Mouse (Mus musculus): Measurements from ENCODE around the gene Lilrb4a.
"Not testable (repeated sequence)": the region's sequence is repeated elsewhere in the genome, so short reads cannot be mapped to it uniquely, and the experiment has no call there.

The Lilrb4a gene

DNA sequence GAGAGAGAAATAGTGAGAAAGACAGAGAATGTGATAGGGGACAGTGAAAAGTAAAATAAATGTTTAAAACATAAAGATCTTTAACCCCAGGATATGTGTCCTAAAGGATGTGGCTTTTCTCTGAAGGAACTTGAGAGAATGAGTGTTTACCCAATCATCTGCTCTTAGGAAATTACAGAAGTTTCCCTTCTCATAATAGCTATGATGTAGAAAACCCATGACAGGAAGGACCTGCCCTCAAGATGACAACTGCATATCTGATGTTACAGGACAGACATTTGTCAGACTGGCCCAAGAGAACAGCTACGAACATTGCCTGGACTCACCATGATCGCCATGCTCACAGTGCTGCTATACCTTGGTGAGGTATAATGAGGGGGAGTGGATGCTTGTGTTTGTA lies at the start of gene Lilrb4a:
Lilrb4a (plus strand) TSS at position 266 of the 400 bp plus-strand sequence.
- not testable (repeated sequence) for DNase-seq (ENCODE audit: low read depth, low spot score)

DNA sequence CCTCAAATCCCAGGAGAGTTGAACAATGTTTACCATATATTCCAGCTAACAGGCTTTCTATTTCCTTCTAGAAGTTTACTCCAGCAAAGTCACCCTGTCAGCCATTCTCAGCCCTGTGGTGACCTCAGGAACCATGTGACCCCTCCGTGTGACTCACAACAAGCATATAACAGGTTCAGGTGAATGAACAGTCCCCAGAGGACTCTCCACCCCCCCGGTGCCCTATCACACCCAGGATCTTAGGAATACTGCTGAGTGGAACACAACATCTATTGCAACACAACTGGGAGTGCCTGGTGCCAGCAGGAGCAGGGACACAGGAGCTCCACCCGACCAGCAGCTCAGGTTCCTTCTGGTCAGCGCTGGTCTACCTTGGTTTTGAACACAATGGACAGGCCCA lies 39.1 kb upstream of the Lilrb4a start:
- no peak for DNase-seq (ENCODE audit: low read depth, low spot score)

DNA sequence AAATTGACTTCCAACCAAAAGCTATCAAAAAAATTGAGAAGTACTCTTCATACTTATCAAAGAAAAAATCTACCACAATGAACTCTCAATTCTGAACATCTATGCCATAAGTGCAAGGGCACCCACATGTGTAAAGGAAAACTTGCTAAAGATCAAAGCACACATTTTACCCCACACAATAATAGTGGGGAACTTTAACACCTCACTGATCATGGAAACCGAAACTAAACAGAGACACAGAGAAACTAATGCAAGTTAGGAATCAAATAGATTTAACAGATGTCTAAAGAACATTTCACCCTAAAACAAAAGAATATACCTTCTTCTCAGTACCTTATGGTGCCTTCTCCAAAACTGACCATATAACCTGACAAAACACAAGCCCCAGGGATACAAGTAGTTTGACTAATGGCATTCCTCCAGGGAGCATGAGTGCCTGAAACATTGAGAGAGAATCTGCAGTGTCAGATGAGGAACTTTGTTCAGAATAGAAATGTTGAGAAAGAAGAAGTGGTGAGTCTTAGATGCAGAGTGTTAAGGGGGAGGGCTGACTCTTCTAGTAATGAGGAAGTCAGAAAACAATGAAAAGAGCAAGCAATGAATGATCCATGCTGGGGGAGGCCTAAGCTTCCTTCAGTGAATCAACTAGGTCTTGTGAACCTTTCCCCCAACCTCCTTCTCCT lies 37.0 kb upstream of the Lilrb4a start:
- no peak for DNase-seq (ENCODE audit: low read depth, low spot score)

DNA sequence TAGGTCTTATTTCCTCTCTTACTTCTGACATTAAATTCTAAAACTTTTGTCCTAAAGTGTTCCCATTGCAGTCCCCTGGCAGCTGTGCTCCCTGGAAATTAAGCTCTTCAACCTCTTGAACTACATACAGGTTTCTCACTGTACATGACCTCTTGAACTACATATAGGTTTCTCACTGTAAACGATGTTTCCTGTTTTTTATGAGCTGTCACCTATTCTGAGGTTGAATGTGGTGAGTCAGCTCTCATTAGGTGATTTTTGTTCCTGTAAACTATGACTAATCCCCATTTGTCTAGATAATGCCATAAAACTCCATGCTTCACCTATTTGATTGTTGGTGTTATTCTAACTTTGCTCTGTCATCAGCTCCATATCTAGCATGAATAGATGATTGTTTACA lies 36.4 kb upstream of the Lilrb4a start:
- no peak for DNase-seq (ENCODE audit: low read depth, low spot score)

DNA sequence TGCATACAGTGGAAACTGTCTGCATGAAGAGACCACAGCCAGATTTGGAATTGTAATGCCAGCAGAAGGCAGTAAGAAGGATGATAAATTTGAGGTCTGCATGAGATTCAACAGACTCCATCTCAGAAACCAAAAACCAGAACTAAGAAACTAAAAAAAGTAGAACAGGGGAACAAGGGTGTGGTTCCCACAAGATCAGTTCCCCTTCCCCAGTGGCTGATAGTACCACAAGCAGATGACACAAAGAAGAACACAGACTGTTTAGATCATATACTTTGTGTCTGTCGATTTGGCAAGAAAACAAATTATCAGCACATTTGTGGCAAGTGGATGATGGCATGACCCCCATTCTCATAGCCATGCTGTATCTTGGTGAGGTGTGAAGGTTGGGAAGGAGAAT lies 35.0 kb upstream of the Lilrb4a start:
- DNase-seq (ENCODE audit: low read depth, low spot score) = no peak

DNA sequence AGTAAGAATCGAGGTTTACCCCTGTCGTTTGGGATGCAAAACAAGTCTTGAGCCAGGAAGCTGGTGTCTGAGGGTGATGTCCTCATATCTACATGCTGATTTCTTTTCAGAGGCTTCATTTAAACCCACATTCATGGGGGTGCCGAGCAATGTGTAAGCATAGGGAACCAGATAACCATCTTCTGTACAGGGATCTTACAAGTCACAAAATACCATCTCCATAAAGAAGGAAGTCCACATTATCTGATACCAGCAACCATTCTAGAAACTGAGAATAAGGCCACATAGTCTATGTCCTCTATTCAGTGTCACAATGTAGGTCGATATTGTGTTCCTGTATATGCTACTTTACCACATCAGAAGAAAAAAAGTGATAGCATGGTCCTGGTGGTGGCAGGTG lies 34.4 kb upstream of the Lilrb4a start:
- no peak for DNase-seq (ENCODE audit: low read depth, low spot score)

DNA sequence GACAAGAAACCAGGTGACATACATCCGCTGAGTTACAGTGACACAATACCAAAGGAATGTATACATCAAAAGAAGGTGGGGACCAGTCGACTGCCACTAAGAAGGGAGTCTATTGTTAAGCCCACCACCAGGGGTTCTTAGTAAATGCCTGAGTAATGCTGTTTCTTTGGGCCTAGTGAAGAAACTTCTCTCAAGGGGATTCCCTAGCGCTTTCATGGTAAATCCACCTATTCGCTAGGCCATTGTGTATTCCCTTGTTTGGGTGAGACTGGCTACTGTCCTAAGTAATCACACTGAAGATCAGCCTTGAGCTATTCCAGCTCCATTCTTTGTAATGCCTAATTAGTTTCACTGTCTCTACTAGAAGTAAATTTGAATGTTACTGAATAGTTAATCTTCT lies 27.0 kb upstream of the Lilrb4a start:
- DNase-seq (ENCODE audit: low read depth, low spot score) = peak; percentile 98

DNA sequence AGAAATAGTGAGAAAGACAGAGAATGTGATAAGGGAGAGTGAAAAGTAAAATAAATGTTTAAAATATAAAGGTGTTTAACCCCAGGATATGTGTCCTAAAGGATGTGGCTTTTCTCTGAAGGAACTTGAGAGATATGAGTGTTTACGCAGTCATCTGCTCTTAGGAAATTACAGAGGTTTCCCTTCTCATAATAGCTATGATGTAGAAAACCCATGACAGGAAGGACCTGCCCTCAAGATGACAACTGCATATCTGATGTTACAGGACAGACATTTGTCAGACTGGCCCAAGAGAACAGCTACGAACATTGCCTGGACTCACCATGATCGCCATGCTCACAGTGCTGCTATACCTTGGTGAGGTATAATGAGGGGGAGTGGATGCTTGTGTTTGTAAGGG lies 10.4 kb upstream of the Lilrb4a start, which contains the start of the genes Gm49339 and Lilr4b:
Gm49339 (plus strand) TSS at position 216 of the 400 bp plus-strand sequence.
Lilr4b (plus strand) TSS at position 236 of the 400 bp plus-strand sequence.
- DNase-seq (ENCODE audit: low read depth, low spot score) = not testable (repeated sequence)

DNA sequence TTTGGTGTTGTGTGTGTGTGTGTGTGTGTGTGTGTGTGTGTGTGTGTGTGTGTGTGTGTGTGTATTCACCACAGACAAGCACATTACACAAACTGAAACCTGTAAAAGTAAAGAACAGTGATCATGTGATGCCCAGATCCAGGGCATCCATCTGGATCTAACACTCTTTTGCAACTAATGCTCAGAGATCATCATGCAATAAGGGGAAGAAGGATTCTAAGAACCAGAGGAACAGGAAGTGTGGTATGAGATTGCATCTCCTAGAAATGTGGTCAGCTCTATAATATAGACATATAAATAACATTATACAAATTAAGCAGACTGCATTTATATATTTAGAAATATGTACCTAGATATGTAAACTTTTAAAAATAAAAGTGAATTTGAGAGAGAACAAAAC lies 29.3 kb downstream of the Lilrb4a start:
- no peak for DNase-seq (ENCODE audit: low read depth, low spot score)

DNA sequence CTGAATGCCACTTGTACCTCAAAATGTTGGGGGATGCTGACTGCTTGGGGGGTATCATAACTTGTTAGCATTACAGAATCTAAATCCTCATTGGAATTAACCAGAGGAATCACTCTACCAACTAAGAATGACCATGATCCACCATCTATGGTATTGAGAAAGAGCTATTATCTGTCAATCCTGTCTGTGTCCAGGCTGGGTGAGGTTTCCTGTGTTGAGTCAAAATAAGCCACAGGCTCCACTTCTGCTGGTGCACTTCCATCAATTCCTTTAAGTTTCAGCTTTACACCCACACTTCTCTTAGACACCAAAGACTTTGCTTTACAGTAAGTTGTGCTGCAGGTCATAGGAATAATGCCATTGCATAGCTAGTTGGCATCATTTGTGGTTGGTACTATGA lies 30.7 kb downstream of the Lilrb4a start:
- no peak for DNase-seq (ENCODE audit: low read depth, low spot score)

DNA sequence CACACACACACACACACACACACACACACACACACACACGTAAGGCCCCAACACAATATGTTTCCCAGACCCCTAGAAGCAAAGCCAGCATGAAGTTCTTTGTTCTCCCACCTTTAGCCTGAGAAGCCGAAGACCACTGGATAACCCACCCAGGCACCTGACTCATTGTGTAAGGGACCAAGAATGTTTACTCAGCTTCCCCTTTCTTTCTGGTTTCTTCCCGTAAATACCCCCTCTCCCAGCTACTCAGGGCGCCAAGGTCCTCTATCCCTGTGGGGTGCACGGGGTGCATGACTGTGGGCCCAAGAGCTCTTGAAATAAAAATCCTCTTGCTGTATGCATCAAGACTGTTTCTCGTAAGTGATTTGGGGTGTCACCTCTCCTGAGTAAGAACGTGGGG lies 35.3 kb downstream of the Lilrb4a start:
- no peak for DNase-seq (ENCODE audit: low read depth, low spot score)

DNA sequence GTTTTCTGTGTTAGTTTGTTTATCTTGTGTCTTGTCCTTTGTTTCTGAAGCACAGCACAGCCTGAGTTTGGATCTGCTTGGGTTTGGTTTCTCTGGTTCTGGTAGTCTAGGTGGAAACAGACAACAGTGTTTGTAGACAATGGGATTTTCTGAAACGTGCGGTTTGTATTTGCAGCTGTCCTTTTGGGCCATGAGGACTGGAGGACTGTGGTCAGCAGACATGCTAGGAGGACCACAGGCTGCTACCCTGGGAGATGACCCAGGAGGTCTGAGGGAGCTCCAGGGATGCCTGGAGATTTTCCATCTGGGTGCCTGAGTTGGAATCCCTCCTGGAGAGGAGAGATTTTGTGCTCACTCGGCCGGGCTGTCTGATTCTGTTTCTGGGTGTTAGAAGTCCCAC lies 35.9 kb downstream of the Lilrb4a start:
- no peak for DNase-seq (ENCODE audit: low read depth, low spot score)

DNA sequence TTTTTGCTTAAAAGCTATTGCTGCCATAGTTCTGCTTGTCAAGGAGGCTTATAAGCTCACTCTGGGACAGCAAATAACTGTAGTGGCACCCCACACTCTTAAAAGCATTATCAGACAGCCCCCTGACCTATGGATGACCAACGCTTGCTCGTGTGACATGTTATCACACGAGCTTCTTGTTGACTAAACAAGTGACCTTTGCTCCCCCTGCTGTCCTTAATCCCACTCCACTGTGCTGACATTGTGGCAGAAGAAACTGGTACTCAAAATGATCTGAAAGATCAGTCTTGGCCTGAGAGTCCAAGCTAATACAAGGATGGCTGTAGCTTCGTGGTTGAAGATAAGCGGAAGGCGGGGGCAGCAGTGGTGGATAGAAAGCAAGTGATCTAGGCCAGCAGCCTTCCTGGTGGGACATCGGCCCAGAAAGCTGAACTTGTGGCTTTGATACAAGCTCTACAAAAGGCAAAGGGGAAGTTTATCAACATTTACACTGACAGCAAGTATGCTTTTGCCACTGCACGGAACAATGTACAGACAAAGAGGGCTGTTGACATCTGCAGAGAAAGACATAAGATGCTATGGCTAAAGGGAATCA lies 38.2 kb downstream of the Lilrb4a start:
- DNase-seq (ENCODE audit: low read depth, low spot score) = no peak

DNA sequence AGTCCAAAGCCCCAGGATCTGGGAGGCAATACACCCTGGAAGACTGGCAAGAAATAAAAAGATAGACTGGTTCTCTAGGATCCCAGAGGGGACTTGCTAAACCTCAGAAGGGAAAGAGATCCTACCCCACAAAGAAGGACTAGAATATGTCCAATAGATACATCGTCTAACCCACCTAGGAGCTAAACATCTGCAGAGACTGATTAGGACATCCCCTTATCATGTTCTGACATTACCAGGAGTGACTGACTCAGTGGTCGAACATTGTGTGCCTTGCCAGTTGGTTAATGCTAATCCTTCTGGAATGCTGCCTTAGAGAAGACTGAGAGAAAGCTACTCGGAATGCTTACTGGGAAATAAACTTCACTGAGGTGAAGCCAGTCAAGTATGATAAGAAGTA lies 38.7 kb downstream of the Lilrb4a start:
- no peak for DNase-seq (ENCODE audit: low read depth, low spot score)

DNA sequence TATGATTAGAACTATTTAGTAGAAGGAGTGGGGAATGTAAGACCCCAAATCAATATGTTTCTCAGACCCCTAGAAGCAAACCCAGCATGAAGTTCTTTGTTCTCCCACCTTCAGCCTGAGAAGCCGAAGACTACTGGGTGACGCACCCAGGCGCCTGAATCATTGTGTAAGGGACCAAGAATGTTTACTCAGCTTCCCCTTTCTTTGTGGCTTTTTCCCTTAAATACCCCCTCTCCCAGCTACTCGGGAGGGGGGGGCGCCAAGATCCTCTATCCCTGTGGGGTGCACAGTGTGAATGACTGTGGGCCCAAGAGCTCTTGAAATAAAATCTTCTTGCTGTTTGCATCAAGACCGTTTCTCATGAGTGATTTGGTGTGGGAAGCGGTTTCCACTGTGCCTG lies 40.1 kb downstream of the Lilrb4a start:
- no peak for DNase-seq (ENCODE audit: low read depth, low spot score)

All from R1 (cell line).